Mouse (Mus musculus) myocyte (in vitro differentiated cells): ENCODE measurements around the gene Selenbp2. TPM values are rescaled to one million over a fixed set of nuclear protein-coding genes. Genes with fewer than 3 reads are reported as not detected.
"Not testable (repeated sequence)": the region's sequence is repeated elsewhere in the genome, so short reads cannot be mapped to it uniquely, and the experiment has no call there.

ENCODE experiments used
- H3K27me3 ChIP-seq: one replicate; pipeline ENCODE4 v1.6.1; 2011; ENCODE audit not compliant: control insufficient read depth, insufficient read depth, insufficient read length
- H3K36me3 ChIP-seq: one replicate; pipeline ENCODE4 v1.6.1; 2011; ENCODE audit not compliant: control insufficient read depth, insufficient read depth
- H3K4me2 ChIP-seq: one replicate; pipeline ENCODE4 v1.6.1; 2011; ENCODE audit warnings: low read depth, control low read depth
- H3K4me3 ChIP-seq: one replicate; pipeline ENCODE4 v1.5.1; 2011; ENCODE audit warnings: mild to moderate bottlenecking, control low read depth, moderate library complexity
- H3K79me2 ChIP-seq: one replicate; pipeline ENCODE4 v1.6.1; 2011; ENCODE audit not compliant: control insufficient read depth, insufficient read depth
- H3ac ChIP-seq: one replicate; pipeline ENCODE4 v1.6.1; 2011; ENCODE audit not compliant: control insufficient read depth, insufficient read length
- CEBPB ChIP-seq: IDR thresholded peaks from 2 replicates; pipeline ENCODE4 v1.6.1; 2011; ENCODE audit warnings: mild to moderate bottlenecking, moderate library complexity; ENCODE audit not compliant: poor library complexity, insufficient read depth, severe bottlenecking
- E2F4 ChIP-seq: IDR thresholded peaks from one replicate; pipeline ENCODE4 v1.6.1; 2011; ENCODE audit warnings: mild to moderate bottlenecking, control low read depth, moderate library complexity; ENCODE audit not compliant: insufficient read depth
- MAX ChIP-seq: IDR thresholded peaks from one replicate; pipeline ENCODE4 v1.6.1; 2011; ENCODE audit warnings: low read depth, mild to moderate bottlenecking, control low read depth
- MYOD1 ChIP-seq, 3 experiments: IDR thresholded peaks; one replicate each; pipeline ENCODE4 v1.6.1; 2011; ENCODE audit warnings: control low read depth in 2 of 3, low read depth in 2 of 3, mild to moderate bottlenecking in 2 of 3, moderate library complexity in 1 of 3; ENCODE audit not compliant: insufficient read length in 2 of 3, control insufficient read depth in 1 of 3
- MYOG ChIP-seq, 3 experiments: IDR thresholded peaks; one replicate each; pipeline ENCODE4 v1.6.1; 2011; ENCODE audit warnings: control low read depth in 2 of 3, low read depth in 2 of 3, mild to moderate bottlenecking in 2 of 3; ENCODE audit not compliant: insufficient read length in 2 of 3, control insufficient read depth in 1 of 3, insufficient read depth in 1 of 3
- POLR2A ChIP-seq: IDR thresholded peaks from one replicate; pipeline ENCODE4 v1.6.1; 2011; ENCODE audit warnings: low read depth, mild to moderate bottlenecking, control low read depth, moderate library complexity; ENCODE audit not compliant: insufficient read length
- POLR2AphosphoS2 ChIP-seq: IDR thresholded peaks from one replicate; pipeline ENCODE4 v1.6.1; 2011; ENCODE audit warnings: low read depth, control low read depth; ENCODE audit not compliant: insufficient read length
- REST ChIP-seq: IDR thresholded peaks from one replicate; pipeline ENCODE4 v1.6.1; 2011; ENCODE audit warnings: mild to moderate bottlenecking, control low read depth, moderate library complexity; ENCODE audit not compliant: insufficient read depth, insufficient read length
- SRF ChIP-seq: IDR thresholded peaks from one replicate; pipeline ENCODE4 v1.6.1; 2011; ENCODE audit warnings: low read depth; ENCODE audit not compliant: control insufficient read depth, insufficient read length
- TCF12 ChIP-seq: IDR thresholded peaks from one replicate; pipeline ENCODE4 v1.6.1; 2011; ENCODE audit warnings: mild to moderate bottlenecking, control low read depth; ENCODE audit not compliant: poor library complexity, insufficient read depth, severe bottlenecking
- TCF3 ChIP-seq: IDR thresholded peaks from one replicate; pipeline ENCODE4 v1.6.1; 2011; ENCODE audit warnings: low read depth, control low read depth; ENCODE audit not compliant: insufficient read length
- USF1 ChIP-seq: IDR thresholded peaks from one replicate; pipeline ENCODE4 v1.6.1; 2011; ENCODE audit warnings: low read depth, mild to moderate bottlenecking, control low read depth, moderate library complexity
- polyA plus RNA-seq: library from polyadenylated mRNA; unstranded; fragments of >200 nt; fragmentation: generic; extraction: Trizol; gene quantifications from one replicate; pipeline ENCODE4 v1.2.1, GENCODE M21; 2012; ENCODE audit warnings: missing spikeins

Selenbp2 gene
- polyA plus RNA-seq, 1 experiment: 0.16 TPM

- not testable (repeated sequence) for H3K36me3 ChIP-seq, H3K27me3 ChIP-seq, H3K4me2 ChIP-seq, H3ac ChIP-seq, H3K79me2 ChIP-seq, H3K4me3 ChIP-seq
These were observed 28.1 kb upstream of the Selenbp2 start for GRCm38 (mm10) chr3:94665060-94665802.

GRCm38 (mm10) chr3:94665896-94666295 lies 27.5 kb upstream of the Selenbp2 start:
- not testable (repeated sequence) for H3K79me2 ChIP-seq, H3K27me3 ChIP-seq

DNA sequence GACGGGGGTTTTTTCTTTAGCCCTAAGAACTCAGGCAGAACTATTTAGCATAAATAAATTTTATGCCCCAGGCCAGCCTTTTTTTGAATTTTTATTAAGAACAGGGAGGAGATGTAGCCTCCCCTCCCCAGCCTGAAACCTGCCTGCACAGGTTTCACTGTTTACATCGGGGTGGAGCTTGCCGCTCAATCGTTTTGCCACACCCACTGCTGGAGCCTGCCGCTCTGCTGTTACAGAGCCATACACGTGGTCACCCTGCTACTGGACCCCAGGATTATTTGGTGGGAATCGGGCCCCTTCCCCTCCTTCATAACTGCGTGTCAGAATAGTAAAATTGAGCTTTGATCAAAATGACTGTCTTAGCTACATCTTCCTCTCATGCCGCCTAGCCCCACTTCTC lies 18.3 kb upstream of the Selenbp2 start:
- H3ac ChIP-seq, H3K79me2 ChIP-seq, H3K36me3 ChIP-seq, H3K4me2 ChIP-seq, H3K27me3 ChIP-seq, H3K4me3 ChIP-seq: not testable (repeated sequence)

More at GRCm38 (mm10) chr3:94665896-94666295, 27.5 kb upstream of the Selenbp2 start:
- not testable (repeated sequence) for H3K4me3 ChIP-seq, H3K36me3 ChIP-seq, H3K4me2 ChIP-seq, H3ac ChIP-seq

DNA sequence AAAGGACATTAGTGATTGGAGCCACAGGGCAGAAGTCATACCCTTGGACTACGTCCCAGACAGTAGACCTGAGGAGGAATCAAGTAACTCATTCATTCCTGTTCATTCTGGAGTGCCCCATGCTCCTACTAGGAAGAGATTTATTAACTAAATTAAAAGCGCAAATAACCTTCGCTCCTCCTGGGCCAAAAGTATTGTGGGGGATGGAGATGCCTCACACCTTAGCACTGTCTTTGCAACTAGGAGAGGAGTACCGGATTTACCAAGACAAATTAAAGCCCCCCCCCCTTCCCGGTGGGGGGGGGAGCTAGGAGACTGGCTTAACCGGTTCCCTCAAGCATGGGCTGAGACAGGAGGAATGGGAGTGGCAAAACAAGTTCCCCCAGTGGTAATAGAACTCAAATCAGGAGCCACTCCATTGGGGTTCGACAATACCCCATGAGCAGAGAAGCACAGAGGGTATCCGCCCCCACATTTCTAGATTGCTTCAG lies 14.0 kb upstream of the Selenbp2 start:
- TF ChIP-seq E2F4 (no peak), POLR2AphosphoS2 (no peak), SRF (no peak), MAX (no peak), REST (no peak), MYOD1 (IDR thresholded peaks at IDR 0.05; ENCODE audit: control insufficient read depth in 1 of 3, insufficient read length in 2 of 3, low read depth in 2 of 3) (no peak), TCF3 (no peak), MYOG (IDR thresholded peaks at IDR 0.05; ENCODE audit: control insufficient read depth in 1 of 3, insufficient read depth in 1 of 3, insufficient read length in 2 of 3, low read depth in 2 of 3) (no peak), USF1 (no peak), TCF12 (no peak), POLR2A (no peak), CEBPB (no peak)
- Histone ChIP-seq H3K4me2 (no peak overlapping the region), H3K36me3 (no peaks in the 10 kb centered on the region), H3K79me2 (no peaks in the 10 kb centered on the region), H3ac (no peak overlapping the region), H3K4me3 (no peak overlapping the region), H3K27me3 (no peaks in the 10 kb centered on the region)

- H3K4me3 ChIP-seq, H3K4me2 ChIP-seq, H3ac ChIP-seq, H3K36me3 ChIP-seq, H3K79me2 ChIP-seq, H3K27me3 ChIP-seq: not testable (repeated sequence)
These were observed 13.3 kb upstream of the Selenbp2 start for GRCm38 (mm10) chr3:94680032-94680431.

DNA sequence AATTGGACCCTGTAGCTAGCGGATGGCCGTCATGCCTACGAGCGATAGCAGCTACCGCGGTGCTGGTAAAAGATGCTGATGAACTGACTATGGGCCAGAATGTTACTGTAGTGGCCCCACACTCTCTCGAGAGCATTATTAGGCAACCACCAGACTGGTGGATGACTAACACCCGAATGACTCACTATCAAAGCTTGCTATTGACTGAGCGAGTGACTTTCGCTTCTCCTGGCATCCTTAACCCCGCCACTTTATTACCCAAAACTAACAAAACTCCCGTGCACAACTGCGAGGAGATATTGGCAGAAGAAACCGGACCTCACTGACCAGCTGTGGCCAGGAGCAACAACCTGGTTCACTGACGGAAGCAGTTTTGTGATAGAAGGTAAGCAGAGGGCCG lies 12.6 kb upstream of the Selenbp2 start:
- Histone ChIP-seq H3K4me2 (peak overlapping the region; percentile 72), H3K36me3 (no peaks in the 10 kb centered on the region), H3K27me3 (no peaks in the 10 kb centered on the region), H3ac (no peak overlapping the region), H3K4me3 (no peak overlapping the region), H3K79me2 (no peaks in the 10 kb centered on the region)
- TF ChIP-seq USF1 (no peak), CEBPB (peak; percentile 88)

GRCm38 (mm10) chr3:94683646-94684045 lies 9.7 kb upstream of the Selenbp2 start:
- no peaks in the 10 kb centered on the region for H3K36me3 ChIP-seq
- H3K4me2 ChIP-seq: no peak overlapping the region
- no peaks in the 10 kb centered on the region for H3K27me3 ChIP-seq
- no peak overlapping the region for H3ac ChIP-seq
- no peak overlapping the region for H3K4me3 ChIP-seq
- no peaks in the 10 kb centered on the region for H3K79me2 ChIP-seq
- no peak for TF ChIP-seq POLR2AphosphoS2
- no peak for TF ChIP-seq MYOG (IDR thresholded peaks at IDR 0.05; ENCODE audit: control insufficient read depth in 1 of 3, insufficient read depth in 1 of 3, insufficient read length in 2 of 3, low read depth in 2 of 3)
- TF ChIP-seq MYOD1 (IDR thresholded peaks at IDR 0.05; ENCODE audit: control insufficient read depth in 1 of 3, insufficient read length in 2 of 3, low read depth in 2 of 3): no peak
- no peak for TF ChIP-seq POLR2A
- no peak for TF ChIP-seq E2F4
- TF ChIP-seq TCF12: no peak
- no peak for TF ChIP-seq TCF3
- no peak for TF ChIP-seq SRF
- no peak for TF ChIP-seq MAX
- no peak for TF ChIP-seq CEBPB
- no peak for TF ChIP-seq REST

GRCm38 (mm10) chr3:94685989-94686772 lies 7.2 kb upstream of the Selenbp2 start:
- H3K27me3 ChIP-seq, H3K4me2 ChIP-seq, H3K79me2 ChIP-seq, H3K36me3 ChIP-seq, H3ac ChIP-seq, H3K4me3 ChIP-seq: not testable (repeated sequence)

DNA sequence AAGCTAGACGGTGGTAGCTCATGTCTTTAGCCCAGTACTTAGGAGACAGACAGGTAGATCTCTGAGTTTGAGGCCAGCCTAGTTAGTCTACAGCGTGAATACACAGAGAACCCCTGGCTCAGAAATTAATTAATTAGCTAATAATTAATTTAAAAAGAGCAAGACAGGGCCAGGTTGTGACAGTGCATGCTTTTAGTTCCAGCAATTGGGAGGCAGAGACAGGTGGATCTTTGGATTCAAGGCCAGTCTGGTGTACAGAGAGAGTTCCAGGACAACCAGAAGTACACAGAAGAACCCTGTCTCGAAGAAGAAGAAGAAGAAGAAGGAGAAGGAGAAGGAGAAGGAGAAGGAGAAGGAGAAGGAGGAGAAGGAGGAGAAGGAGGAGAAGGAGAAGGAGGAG lies 4.7 kb upstream of the Selenbp2 start:
- not testable (repeated sequence) for H3ac ChIP-seq, H3K36me3 ChIP-seq, H3K27me3 ChIP-seq, H3K4me3 ChIP-seq, H3K4me2 ChIP-seq, H3K79me2 ChIP-seq
